Mouse (Mus musculus) MEL (cell line): ENCODE measurements around the gene Tspan3. TPM values are rescaled to one million over a fixed set of nuclear protein-coding genes. Genes with fewer than 3 reads are reported as not detected.

Source experiments
- DNase-seq: peaks from one replicate; pipeline ENCODE4 v3.0.0; 2011; ENCODE audit warnings: low read depth, low spot score
- H3K27ac ChIP-seq: 2 replicates; pipeline ENCODE4 v1.5.1; 2012; ENCODE audit warnings: low read depth, mild to moderate bottlenecking, control low read depth, low read length, moderate library complexity; ENCODE audit not compliant: control insufficient read depth
- H3K27me3 ChIP-seq, 2 experiments: fragments of 150-350 bp in 1 of 2; sonication (generic) in 1 of 2; 2 replicates each; pipeline ENCODE4 v1.6.1; 2012; ENCODE audit warnings: low read length in 2 of 2, mild to moderate bottlenecking in 2 of 2, improper control_type of control experiment in 1 of 2, moderate library complexity in 1 of 2; ENCODE audit not compliant: insufficient read depth in 2 of 2, control insufficient read depth in 1 of 2
- H3K36me3 ChIP-seq, 2 experiments: 2 replicates each; pipeline ENCODE4 v1.6.1; 2012 to 2014; ENCODE audit warnings: low read length in 2 of 2, improper control_type of control experiment in 1 of 2, inconsistent platforms in 1 of 2, mild to moderate bottlenecking in 1 of 2; ENCODE audit not compliant: insufficient read depth in 2 of 2, control insufficient read depth in 1 of 2
- H3K4me1 ChIP-seq, 2 experiments: fragments of 150-350 bp in 1 of 2; sonication (generic) in 1 of 2; 2 replicates each; pipeline ENCODE4 v1.6.1; 2012; ENCODE audit warnings: low read length in 2 of 2, improper control_type of control experiment in 1 of 2, mild to moderate bottlenecking in 1 of 2; ENCODE audit not compliant: insufficient read depth in 2 of 2, control insufficient read depth in 1 of 2
- H3K4me3 ChIP-seq, 2 experiments: fragments of 150-350 bp in 1 of 2; sonication (generic) in 1 of 2; 2 replicates each; pipeline ENCODE4 v1.5.1; 2012; ENCODE audit warnings: low read depth in 2 of 2, low read length in 2 of 2, mild to moderate bottlenecking in 2 of 2, moderate library complexity in 2 of 2, control low read depth in 1 of 2, improper control_type of control experiment in 1 of 2; ENCODE audit not compliant: control insufficient read depth in 1 of 2, insufficient read depth in 1 of 2
- H3K79me2 ChIP-seq: 2 replicates; pipeline ENCODE4 v1.6.1; 2012; ENCODE audit warnings: mild to moderate bottlenecking, low read length, moderate library complexity; ENCODE audit not compliant: control insufficient read depth, poor library complexity, insufficient read depth
- H3K9ac ChIP-seq: 2 replicates; pipeline ENCODE4 v1.6.1; 2012; ENCODE audit warnings: low read depth, mild to moderate bottlenecking, control low read depth, low read length, moderate library complexity; ENCODE audit not compliant: control insufficient read depth, poor library complexity, severe bottlenecking
- H3K9me3 ChIP-seq: fragments of 150-350 bp; sonication (generic); replicated peaks from 2 replicates; pipeline ENCODE4 v1.6.1; 2012; ENCODE audit warnings: mild to moderate bottlenecking, low read length, improper control_type of control experiment, moderate library complexity; ENCODE audit not compliant: insufficient read depth
- ELF1 ChIP-seq: IDR thresholded peaks from 2 replicates; pipeline ENCODE4 v1.6.1; 2014; ENCODE audit warnings: low read depth, mild to moderate bottlenecking, inconsistent platforms, low read length, improper control_type of control experiment, moderate library complexity
- EP300 ChIP-seq, 2 experiments: IDR thresholded peaks; 2 replicates each; pipeline ENCODE4 v1.6.1; 2011; ENCODE audit warnings: improper control_type of control experiment in 2 of 2, low read length in 2 of 2, low read depth in 1 of 2, mild to moderate bottlenecking in 1 of 2
- HCFC1 ChIP-seq: IDR thresholded peaks from 2 replicates; pipeline ENCODE4 v1.6.1; 2012; ENCODE audit warnings: low read depth, mild to moderate bottlenecking, inconsistent platforms, low read length, improper control_type of control experiment, moderate library complexity
- MAFK ChIP-seq: IDR thresholded peaks from 2 replicates; pipeline ENCODE4 v1.6.1; 2011; ENCODE audit warnings: low read depth, mild to moderate bottlenecking, low read length, improper control_type of control experiment, borderline replicate concordance
- MAX ChIP-seq: IDR thresholded peaks from 2 replicates; pipeline ENCODE4 v1.6.1; 2011; ENCODE audit warnings: low read length, improper control_type of control experiment
- MEF2A ChIP-seq: IDR thresholded peaks from 2 replicates; pipeline ENCODE4 v1.6.1; 2014; ENCODE audit warnings: low read depth, mild to moderate bottlenecking, inconsistent platforms, low read length, improper control_type of control experiment; ENCODE audit not compliant: poor library complexity, insufficient replicate concordance, severe bottlenecking; ENCODE audit errors: extremely low read depth
- MXI1 ChIP-seq: IDR thresholded peaks from 2 replicates; pipeline ENCODE4 v1.6.1; 2011; ENCODE audit warnings: mild to moderate bottlenecking, low read depth, low read length, improper control_type of control experiment
- MYB ChIP-seq: IDR thresholded peaks from 2 replicates; pipeline ENCODE4 v1.6.1; 2011; ENCODE audit warnings: mild to moderate bottlenecking, low read depth, low read length, improper control_type of control experiment
- NRF1 ChIP-seq: IDR thresholded peaks from 2 replicates; pipeline ENCODE4 v1.6.1; 2014; ENCODE audit warnings: low read depth, mild to moderate bottlenecking, inconsistent platforms, low read length, improper control_type of control experiment, moderate library complexity; ENCODE audit not compliant: poor library complexity, insufficient read depth, severe bottlenecking
- POLR2A ChIP-seq, 2 experiments: IDR thresholded peaks; 2 replicates each; pipeline ENCODE4 v1.6.1; 2011 to 2012; ENCODE audit warnings: low read length in 2 of 2, mild to moderate bottlenecking in 2 of 2, control low read depth in 1 of 2, improper control_type of control experiment in 1 of 2, low read depth in 1 of 2, moderate library complexity in 1 of 2; ENCODE audit not compliant: control insufficient read depth in 1 of 2, insufficient read depth in 1 of 2, poor library complexity in 1 of 2
- POLR2AphosphoS2 ChIP-seq: IDR thresholded peaks from 2 replicates; pipeline ENCODE4 v1.6.1; 2011; ENCODE audit warnings: low read length, improper control_type of control experiment
- POLR2AphosphoS5 ChIP-seq: IDR thresholded peaks from 2 replicates; pipeline ENCODE4 v1.6.1; 2012; ENCODE audit warnings: low read depth, borderline replicate concordance, mild to moderate bottlenecking, inconsistent platforms, low read length, moderate library complexity, mixed read lengths
- TAL1 ChIP-seq: IDR thresholded peaks from 2 replicates; pipeline ENCODE4 v1.6.1; 2012; ENCODE audit warnings: mild to moderate bottlenecking, inconsistent platforms, low read length, moderate library complexity, mixed read lengths
- TBP ChIP-seq: IDR thresholded peaks from 2 replicates; pipeline ENCODE4 v1.8.0; 2011; ENCODE audit warnings: low read depth, low read length, improper control_type of control experiment
- TCF12 ChIP-seq: IDR thresholded peaks from 2 replicates; pipeline ENCODE4 v1.6.1; 2014; ENCODE audit warnings: low read depth, mild to moderate bottlenecking, inconsistent platforms, low read length, improper control_type of control experiment, moderate library complexity
- USF1 ChIP-seq: IDR thresholded peaks from 2 replicates; pipeline ENCODE4 v1.6.1; 2014; ENCODE audit warnings: low read depth, mild to moderate bottlenecking, inconsistent platforms, low read length, improper control_type of control experiment, moderate library complexity
- ZKSCAN1 ChIP-seq: IDR thresholded peaks from 2 replicates; pipeline ENCODE4 v1.6.1; 2012; ENCODE audit warnings: low read depth, mild to moderate bottlenecking, inconsistent platforms, low read length, improper control_type of control experiment, moderate library complexity
- ZMIZ1 ChIP-seq: IDR thresholded peaks from 2 replicates; pipeline ENCODE4 v1.6.1; 2012; ENCODE audit warnings: low read depth, mild to moderate bottlenecking, inconsistent platforms, low read length, improper control_type of control experiment, moderate library complexity
- ZNF384 ChIP-seq: IDR thresholded peaks from 2 replicates; pipeline ENCODE4 v1.6.1; 2012; ENCODE audit warnings: low read depth, mild to moderate bottlenecking, inconsistent platforms, low read length, improper control_type of control experiment
- polyA plus RNA-seq, 2 experiments: library from polyadenylated mRNA; stranded (reverse) in 1 of 2; unstranded in 1 of 2; fragments of >175 nt in 1 of 2; fragments of >200 nt in 1 of 2; gene quantifications; 2 replicates each; pipeline versions ENCODE4 v1.2.1 to v1.2.4; 2012; ENCODE audit warnings: low replicate concordance in 2 of 2, low read depth in 1 of 2; ENCODE audit not compliant: insufficient read length in 2 of 2, insufficient read depth in 1 of 2, missing spikeins in 1 of 2
- total RNA-seq: library from RNA; depleted of rRNA; stranded (reverse); fragments of 300-350 nt; gene quantifications from 2 replicates; pipeline ENCODE4 v1.2.3, GENCODE M21; 2012

Gene Tspan3
- total and polyA plus RNA-seq, 3 experiments, result 49.5 to 87.3 (median 62.6) TPM

GRCm38 (mm10) chr9:56152482-56153007, 12.7 kb downstream of the Tspan3 start:
- Histone ChIP-seq H3K27ac (no peak overlapping the region), H3K4me3 (no peak overlapping the region), H3K36me3 (0 out of 4 replicates have a peak, but pooled peaks cover 0 to 2% of the 10 kb centered on the region in 2 experiments)

GRCm38 (mm10) chr9:56151745-56152481, 13.4 kb downstream of the Tspan3 start:
- H3K27me3 ChIP-seq, result no peaks in the 10 kb centered on the region
- DNase-seq, result no peak
- no peak overlapping the region for H3K27ac ChIP-seq
- H3K4me1 ChIP-seq, result no peaks in the 10 kb centered on the region
- H3K4me3 ChIP-seq, result no peak overlapping the region
- H3K9me3 ChIP-seq, result no peaks in the 10 kb centered on the region
- no peak overlapping the region for H3K9ac ChIP-seq
- 0 out of 4 replicates have a peak, but pooled peaks cover 0 to 2% of the 10 kb centered on the region in 2 experiments for H3K36me3 ChIP-seq
- H3K79me2 ChIP-seq, result peaks cover 3% of the 10 kb centered on the region
- no peak for TF ChIP-seq EP300 (IDR thresholded peaks at IDR 0.05; ENCODE audit: low read depth in 1 of 2, low read length in 2 of 2)
- no peak for TF ChIP-seq TBP

More at GRCm38 (mm10) chr9:56152482-56153007, 12.7 kb downstream of the Tspan3 start:
- no peak for TF ChIP-seq POLR2AphosphoS5
- TF ChIP-seq MAFK, result no peak
- TF ChIP-seq MEF2A, result no peak
- no peak for TF ChIP-seq TCF12
- TF ChIP-seq HCFC1, result no peak
- no peak for TF ChIP-seq POLR2AphosphoS2
- DNase-seq, result no peak
- Histone ChIP-seq H3K4me1 (no peaks in the 10 kb centered on the region), H3K9ac (no peak overlapping the region), H3K27me3 (no peaks in the 10 kb centered on the region), H3K79me2 (peaks cover 4% of the 10 kb centered on the region), H3K9me3 (no peaks in the 10 kb centered on the region)

GRCm38 (mm10) chr9:56146326-56146923, 18.9 kb downstream of the Tspan3 start:
- Histone ChIP-seq H3K9ac (no peak overlapping the region), H3K79me2 (no peaks in the 10 kb centered on the region), H3K27me3 (no peaks in the 10 kb centered on the region), H3K4me1 (no peaks in the 10 kb centered on the region), H3K36me3 (peaks cover 0 to 5% of the 10 kb centered on the region in 2 experiments; a peak in 1 of 4 replicates), H3K27ac (no peak overlapping the region), H3K9me3 (no peaks in the 10 kb centered on the region)
- no peak for DNase-seq
- TF ChIP-seq POLR2AphosphoS2 (no peak), MXI1 (no peak), POLR2A (IDR thresholded peaks at IDR 0.05; ENCODE audit: control insufficient read depth in 1 of 2, insufficient read depth in 1 of 2, low read depth in 1 of 2, low read length in 2 of 2, poor library complexity in 1 of 2) (no peak), NRF1 (no peak), ZMIZ1 (no peak), USF1 (no peak), TAL1 (no peak), MYB (no peak), TCF12 (no peak), ZNF384 (no peak), MAX (no peak), ELF1 (no peak), ZKSCAN1 (no peak)
- TF ChIP-seq, all 39 proteins: peak for 0
- H3K4me3 ChIP-seq, result no peak overlapping the region
